ENCODE assay signal across 19 mouse cellular contexts in genomic region chr13:53020282-53020681, GRCm38 (mm10). TPM values are rescaled to one million over a fixed set of nuclear protein-coding genes. Genes with fewer than 3 reads are reported as not detected.
DNase-seq lines count a peak whose midpoint lies in the region; ATAC-seq and TF ChIP-seq lines count a peak whose summit lies in the region.
"Had no signal": no experiment of that assay in that cellular context is flagged by ENCODE, and none has a peak within 500 bp of the region (broad histone marks: within the 10 kb centered on the region; RNA-seq: fewer than 3 reads in every experiment).

No protein-coding gene starts in this region.

- TF ChIP-seq CTCF in C2C12 (IDR thresholded peaks at IDR 0.05; ENCODE audit: control insufficient read depth, insufficient read depth, insufficient read length): no peak
- TF ChIP-seq CTCF in cerebellum, adult 2 months (IDR thresholded peaks at IDR 0.05; ENCODE audit: borderline replicate concordance, insufficient read depth, low read depth, low read length): no peak

- 80% methylated on average over 3 of the region's 3 CpGs for WGBS in heart, embryonic 12.5 days
- 43% methylated on average over 3 of the region's 3 CpGs for WGBS in cerebellum, adult 2 months

- no peaks in the 10 kb centered on the region for H3K9me3 ChIP-seq in heart, embryonic 12.5 days (replicated peaks)

- no peaks in the 10 kb centered on the region for H3K79me3 ChIP-seq in C2C12 (ENCODE audit: low read depth)

- no peaks in the 10 kb centered on the region for H3K79me2 ChIP-seq in C2C12 (ENCODE audit: control insufficient read depth, insufficient read depth)
- H3K79me2 ChIP-seq in myocyte (ENCODE audit: control insufficient read depth, insufficient read depth): no peaks in the 10 kb centered on the region

- H3K27me3 ChIP-seq in heart, embryonic 12.5 days (replicated peaks): no peaks in the 10 kb centered on the region
- H3K27me3 ChIP-seq in C2C12 (ENCODE audit: control insufficient read depth, insufficient read depth, insufficient read length) (no peaks in the 10 kb centered on the region), myocyte (ENCODE audit: control insufficient read depth, insufficient read depth, insufficient read length) (no peaks in the 10 kb centered on the region)
- no peaks in the 10 kb centered on the region for H3K27me3 ChIP-seq in cerebellum, adult 2 months (ENCODE audit: control insufficient read depth, insufficient read depth, low read length)
- H3K27me3 ChIP-seq: CH12.LX, Patski had no signal

- no peak overlapping the region for H3ac ChIP-seq in C2C12 (ENCODE audit: control insufficient read depth, insufficient read length, low read depth)
- no peak overlapping the region for H3ac ChIP-seq in myocyte (ENCODE audit: control insufficient read depth, insufficient read length)

- no peak overlapping the region for H3K4me3 ChIP-seq in heart, embryonic 12.5 days
- no peak overlapping the region for H3K4me3 ChIP-seq in C2C12 (ENCODE audit: insufficient read depth, poor library complexity, severe bottlenecking)
- H3K4me3 ChIP-seq in myocyte: no peak overlapping the region
- no peak overlapping the region for H3K4me3 ChIP-seq in cerebellum, adult 2 months (replicated peaks; ENCODE audit: insufficient read depth, low read depth, low read length)

- H3K9ac ChIP-seq in heart, embryonic 12.5 days: no peak overlapping the region

- H3K4me1 ChIP-seq in heart, embryonic 12.5 days (replicated peaks): peaks cover 26% of the 10 kb centered on the region
- H3K4me1 ChIP-seq in cerebellum, adult 2 months (ENCODE audit: control insufficient read depth, insufficient read depth, low read length): no peaks in the 10 kb centered on the region

- peak; percentile 42 for DNase-seq in heart, adult 11 months
- no peak for DNase-seq in gastrocnemius, adult 18-20 months (ENCODE audit: low spot score)
- no peak for DNase-seq in cerebellum, adult 2 months
- DNase-seq: adrenal gland, adult 2 months; adrenal gland, adult 8-10 months; adrenal gland, postnatal 10 days; adrenal gland, postnatal 25 days; cerebellum, adult 11 months; cerebellum, adult 11-12 months; cerebellum, adult 18-20 months; cerebellum, adult 8-10 months had no signal

- no peak overlapping the region for H3K27ac ChIP-seq in heart, embryonic 12.5 days (ENCODE audit: poor library complexity, severe bottlenecking)
- no peak overlapping the region for H3K27ac ChIP-seq in cerebellum, adult 2 months (ENCODE audit: insufficient read depth, low read length)

- TF ChIP-seq POLR2A in myocyte (IDR thresholded peaks at IDR 0.05; ENCODE audit: insufficient read length, low read depth): no peak
- no peak for TF ChIP-seq POLR2A in cerebellum, adult 2 months (IDR thresholded peaks at IDR 0.05; ENCODE audit: borderline replicate concordance, insufficient read depth, low read length)

- ATAC-seq in heart, embryonic 12.5 days (ENCODE audit: insufficient number of reproducible peaks, low FRiP score): no peak
- ATAC-seq: activated CD4-positive, CD25-positive, alpha-beta regulatory T cell, adult 4 months; CD4-positive, CD25-positive, alpha-beta regulatory T cell, adult 4 months; Patski had no signal

- no peak overlapping the region for H3K4me2 ChIP-seq in heart, embryonic 12.5 days
- H3K4me2 ChIP-seq in myocyte (ENCODE audit: low read depth): no peak overlapping the region

- no peaks in the 10 kb centered on the region for H3K36me3 ChIP-seq in heart, embryonic 12.5 days
- H3K36me3 ChIP-seq in C2C12 (ENCODE audit: control insufficient read depth, insufficient read depth) (no peaks in the 10 kb centered on the region), myocyte (ENCODE audit: control insufficient read depth, insufficient read depth) (no peaks in the 10 kb centered on the region)
- H3K36me3 ChIP-seq: G1E had no signal

TF ChIP-seq in C2C12, 6 proteins besides CTCF, POLR2A, EP300 and RAD21:
- no peak for TF ChIP-seq MYOG (IDR thresholded peaks at IDR 0.05; ENCODE audit: control insufficient read depth, extremely low read depth, insufficient read length)
- peak; percentile 31 for TF ChIP-seq MYOD1 (IDR thresholded peaks at IDR 0.05; ENCODE audit: control insufficient read depth, insufficient read length, low read depth)
TF ChIP-seq in C2C12: peak in this region for 1.

TF ChIP-seq in myocyte, 11 proteins besides CTCF, POLR2A, EP300 and RAD21:
- TF ChIP-seq TCF12 (IDR thresholded peaks at IDR 0.05; ENCODE audit: insufficient read depth, poor library complexity, severe bottlenecking): peak; percentile 14
- TF ChIP-seq REST (IDR thresholded peaks at IDR 0.05; ENCODE audit: insufficient read depth, insufficient read length): no peak
- TF ChIP-seq E2F4 (IDR thresholded peaks at IDR 0.05; ENCODE audit: insufficient read depth): no peak
- peak; percentile 19 to 95 (median 94) for TF ChIP-seq MYOD1 (IDR thresholded peaks at IDR 0.05; ENCODE audit: control insufficient read depth in 1 of 3, insufficient read length in 2 of 3, low read depth in 2 of 3)
- peak in 2 of 3 experiments; percentile 72 to 91 for TF ChIP-seq MYOG (IDR thresholded peaks at IDR 0.05; ENCODE audit: control insufficient read depth in 1 of 3, insufficient read depth in 1 of 3, insufficient read length in 2 of 3, low read depth in 2 of 3)
- peak; percentile 52 for TF ChIP-seq TCF3 (IDR thresholded peaks at IDR 0.05; ENCODE audit: insufficient read length, low read depth)
- TF ChIP-seq CEBPB (IDR thresholded peaks at IDR 0.05; ENCODE audit: insufficient read depth, poor library complexity, severe bottlenecking): no peak

RNA-seq across cellular contexts. Expression of gene Nfil3, which starts 39.4 kb away (rescaled TPM):
- 46.3 and 50.2 TPM in 2 replicates for polyA plus RNA-seq in heart, embryonic 12.5 days (2016; fragmentation: Nextera tagmentation; extraction: Ambion mirVana)
- polyA plus RNA-seq in C2C12 (2012; fragmentation: generic; extraction: Trizol): 18.8 TPM
- 60.6 TPM for polyA plus RNA-seq in myocyte (2012; fragmentation: generic; extraction: Trizol)
- 10 to 100 TPM; 73.2 to 88.2 TPM for total RNA-seq in gastrocnemius, adult 18-20 months (2021)
- polyA plus RNA-seq in cerebellum, adult 2 months (2012; rRNA removed): 9.5 and 9.6 TPM in 2 replicates
